Mouse (Mus musculus): Measurements from ENCODE around the gene Myo16.

- TF ChIP-seq CTCF (IDR thresholded peaks at IDR 0.05; ENCODE audit: insufficient read depth, low read depth, low read length): no peak
- TF ChIP-seq POLR2A (IDR thresholded peaks at IDR 0.05; ENCODE audit: insufficient read depth, low read depth, low read length): no peak
Measured at GRCm38 (mm10) chr8:10172278-10172677, 18.6 kb downstream of the Myo16 start.
